Mouse (Mus musculus): ENCODE results near the gene Sorbs1. TPM values are rescaled to one million over a fixed set of nuclear protein-coding genes. Genes with fewer than 3 reads are reported as not detected.

Gene Sorbs1
- polyA plus RNA-seq, 1 experiment, result 431 TPM

DNA sequence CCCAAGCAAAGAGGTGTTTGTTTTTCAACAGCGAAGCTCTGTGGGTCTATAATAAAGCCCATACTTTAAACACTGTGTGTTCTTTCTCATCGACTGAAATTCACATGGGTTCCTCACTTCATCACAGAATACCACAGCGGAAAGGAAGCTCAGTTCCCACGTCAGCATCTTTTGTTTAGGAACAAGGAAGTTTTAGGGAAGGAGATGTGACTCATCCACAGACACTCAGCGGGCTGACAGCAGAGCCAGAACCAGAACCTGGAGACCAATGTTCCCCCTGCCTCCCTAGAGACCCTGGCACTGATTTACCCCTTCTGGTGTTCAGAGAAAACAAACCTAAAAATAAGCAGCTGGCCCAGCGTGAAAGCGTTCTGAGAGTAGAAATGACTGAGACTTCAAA, 208.1 kb downstream of the Sorbs1 start:
- no peak overlapping the region for H3K4me3 ChIP-seq (ENCODE audit: insufficient read depth, low read depth, low read length)
- peak overlapping the region; percentile 68 for H3K27ac ChIP-seq (replicated peaks; ENCODE audit: low read depth, low read length)
- peaks cover 15% of the 10 kb centered on the region for H3K4me1 ChIP-seq (ENCODE audit: control insufficient read depth, insufficient read depth, insufficient read length, low read length)

DNA sequence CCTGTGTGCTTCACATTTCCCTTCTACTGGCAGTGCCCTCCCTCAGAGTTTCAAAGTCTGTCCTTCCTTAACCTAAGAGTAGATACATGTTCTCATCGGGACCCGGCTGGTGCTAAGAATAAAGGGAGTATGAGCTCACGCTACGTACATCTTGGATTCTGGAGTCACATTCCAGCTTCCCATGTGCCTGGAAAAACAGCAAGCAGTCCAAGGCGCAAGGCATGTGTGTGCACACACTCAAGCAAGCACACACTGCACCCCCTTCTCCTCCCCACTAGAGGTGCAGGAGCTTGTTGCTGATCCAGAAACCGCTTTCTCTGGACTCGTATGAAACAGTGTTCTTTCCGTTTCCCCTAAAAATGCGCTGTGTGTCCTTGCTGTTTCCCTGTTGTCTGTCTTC, 210.7 kb downstream of the Sorbs1 start:
- Histone ChIP-seq H3K4me3 (ENCODE audit: insufficient read depth, low read depth, low read length) (no peak overlapping the region), H3K27ac (replicated peaks; ENCODE audit: low read depth, low read length) (peak overlapping the region; percentile 6; the same call in 1 of the 2 replicates), H3K4me1 (ENCODE audit: control insufficient read depth, insufficient read depth, insufficient read length, low read length) (peaks cover 9% of the 10 kb centered on the region)

DNA sequence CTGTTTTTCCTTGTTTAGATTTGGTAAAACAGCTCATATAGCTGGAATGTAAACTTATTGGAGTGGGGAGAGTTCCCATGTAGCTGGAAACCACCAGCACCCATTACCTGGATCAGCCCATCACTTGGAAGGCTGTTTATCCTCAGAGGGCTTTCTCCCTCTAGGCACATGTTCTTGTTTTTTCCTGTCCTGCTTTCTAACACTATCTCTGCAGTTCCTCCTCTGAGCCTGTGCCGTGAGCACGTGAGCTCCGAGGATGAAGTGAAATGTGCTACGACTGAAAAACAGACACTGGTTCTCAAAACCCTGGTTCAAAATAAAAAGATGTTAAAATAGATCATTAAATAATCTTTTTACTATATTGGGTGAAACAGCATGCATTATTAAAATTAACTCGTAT, 211.1 kb downstream of the Sorbs1 start:
- Histone ChIP-seq H3K4me3 (ENCODE audit: insufficient read depth, low read depth, low read length) (no peak overlapping the region), H3K27ac (replicated peaks; ENCODE audit: low read depth, low read length) (no peak overlapping the region), H3K4me1 (ENCODE audit: control insufficient read depth, insufficient read depth, insufficient read length, low read length) (peaks cover 9% of the 10 kb centered on the region)

- 0 out of 2 replicates have a peak, but pooled peaks cover 2% of the 10 kb centered on the region for H3K4me1 ChIP-seq (ENCODE audit: control insufficient read depth, insufficient read depth, insufficient read length, low read length)
- no peak overlapping the region for H3K27ac ChIP-seq (replicated peaks; ENCODE audit: low read depth, low read length)
- H3K4me3 ChIP-seq (ENCODE audit: insufficient read depth, low read depth, low read length), result no peak overlapping the region
Observed at GRCm38 (mm10) chr19:40299983-40300759, 213.4 kb downstream of the Sorbs1 start.

- H3K4me3 ChIP-seq (ENCODE audit: insufficient read depth, low read depth, low read length), result no peak overlapping the region
- 0 out of 2 replicates have a peak, but pooled peaks cover 2% of the 10 kb centered on the region for H3K4me1 ChIP-seq (ENCODE audit: control insufficient read depth, insufficient read depth, insufficient read length, low read length)
- peak overlapping the region; percentile 59 for H3K27ac ChIP-seq (replicated peaks; ENCODE audit: low read depth, low read length)
Observed at GRCm38 (mm10) chr19:40299182-40299581, 214.4 kb downstream of the Sorbs1 start.

DNA sequence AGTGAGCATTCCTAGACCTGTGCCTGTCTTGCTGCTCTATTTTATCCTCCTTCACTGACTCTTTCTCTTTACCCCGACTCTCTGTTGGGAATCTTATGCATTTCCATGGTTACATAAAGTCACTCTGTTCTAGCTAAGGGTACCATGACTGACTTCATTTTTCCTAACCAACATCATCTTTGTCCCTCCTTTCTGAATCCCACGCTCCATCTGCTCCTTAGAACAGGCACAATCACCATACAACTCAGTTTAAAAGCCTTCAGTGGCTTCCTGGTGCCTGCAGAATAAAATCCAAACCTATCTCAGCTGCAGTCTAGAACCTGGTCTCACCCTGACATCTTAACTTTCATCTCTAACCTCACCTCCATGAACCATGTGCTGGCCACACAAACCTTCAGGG, 215.0 kb downstream of the Sorbs1 start:
- Histone ChIP-seq H3K27ac (replicated peaks; ENCODE audit: low read depth, low read length) (0 out of 2 replicates have a peak overlapping the region, but pooled peaks have one; percentile 59), H3K4me1 (ENCODE audit: control insufficient read depth, insufficient read depth, insufficient read length, low read length) (0 out of 2 replicates have a peak, but pooled peaks cover 2% of the 10 kb centered on the region), H3K4me3 (ENCODE audit: insufficient read depth, low read depth, low read length) (no peak overlapping the region)

- Histone ChIP-seq H3K4me1 (ENCODE audit: control insufficient read depth, insufficient read depth, insufficient read length, low read length) (0 out of 2 replicates have a peak, but pooled peaks cover 2% of the 10 kb centered on the region), H3K27ac (replicated peaks; ENCODE audit: low read depth, low read length) (0 out of 2 replicates have a peak overlapping the region, but pooled peaks have one; percentile 18), H3K4me3 (ENCODE audit: insufficient read depth, low read depth, low read length) (no peak overlapping the region)
Observed at GRCm38 (mm10) chr19:40297798-40298144, 215.8 kb downstream of the Sorbs1 start.

- H3K4me1 ChIP-seq (ENCODE audit: control insufficient read depth, insufficient read depth, insufficient read length, low read length), result 0 out of 2 replicates have a peak, but pooled peaks cover 2% of the 10 kb centered on the region
- 0 out of 2 replicates have a peak overlapping the region, but pooled peaks have one; percentile 18 for H3K27ac ChIP-seq (replicated peaks; ENCODE audit: low read depth, low read length)
- H3K4me3 ChIP-seq (ENCODE audit: insufficient read depth, low read depth, low read length), result no peak overlapping the region
Observed at GRCm38 (mm10) chr19:40297078-40297797, 216.3 kb downstream of the Sorbs1 start.

GRCm38 (mm10) chr19:40294231-40294630, 219.3 kb downstream of the Sorbs1 start:
- no peak overlapping the region for H3K4me3 ChIP-seq (ENCODE audit: insufficient read depth, low read depth, low read length)
- H3K27ac ChIP-seq (replicated peaks; ENCODE audit: low read depth, low read length), result no peak overlapping the region
- H3K4me1 ChIP-seq (ENCODE audit: control insufficient read depth, insufficient read depth, insufficient read length, low read length), result 0 out of 2 replicates have a peak, but pooled peaks cover under 1% of the 10 kb centered on the region

DNA sequence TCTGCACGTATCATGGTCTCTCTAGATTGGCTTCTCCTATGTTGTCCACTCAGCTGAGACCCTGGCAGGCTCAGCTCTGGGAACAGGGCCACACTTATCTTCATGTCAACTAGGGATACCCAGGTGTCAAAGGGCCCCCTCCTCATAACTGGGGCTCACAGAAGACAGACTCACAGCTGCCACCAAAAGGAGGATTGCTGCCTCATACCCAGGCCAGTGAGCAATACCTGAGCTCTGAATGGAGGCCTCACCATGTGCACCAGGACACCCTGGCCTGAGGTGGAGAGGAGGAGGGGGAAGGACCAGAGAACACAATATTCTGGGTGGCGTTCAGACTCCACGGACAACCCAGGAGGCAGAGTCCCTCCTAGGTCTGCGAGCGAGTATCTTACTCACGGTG, 219.8 kb downstream of the Sorbs1 start:
- Histone ChIP-seq H3K4me1 (ENCODE audit: control insufficient read depth, insufficient read depth, insufficient read length, low read length) (no peaks in the 10 kb centered on the region), H3K4me3 (ENCODE audit: insufficient read depth, low read depth, low read length) (no peak overlapping the region), H3K27ac (replicated peaks; ENCODE audit: low read depth, low read length) (no peak overlapping the region)

- Histone ChIP-seq H3K4me3 (ENCODE audit: insufficient read depth, low read depth, low read length) (no peak overlapping the region), H3K27ac (replicated peaks; ENCODE audit: low read depth, low read length) (no peak overlapping the region), H3K4me1 (ENCODE audit: control insufficient read depth, insufficient read depth, insufficient read length, low read length) (no peaks in the 10 kb centered on the region)
Observed at GRCm38 (mm10) chr19:40290099-40290724, 223.4 kb downstream of the Sorbs1 start.

GRCm38 (mm10) chr19:40288415-40288814, 225.2 kb downstream of the Sorbs1 start:
- Histone ChIP-seq H3K27ac (replicated peaks; ENCODE audit: low read depth, low read length) (no peak overlapping the region), H3K4me1 (ENCODE audit: control insufficient read depth, insufficient read depth, insufficient read length, low read length) (no peaks in the 10 kb centered on the region)

GRCm38 (mm10) chr19:40284704-40285103, 228.9 kb downstream of the Sorbs1 start:
- Histone ChIP-seq H3K4me3 (ENCODE audit: insufficient read depth, low read depth, low read length) (no peak overlapping the region), H3K4me1 (ENCODE audit: control insufficient read depth, insufficient read depth, insufficient read length, low read length) (no peaks in the 10 kb centered on the region), H3K27ac (replicated peaks; ENCODE audit: low read depth, low read length) (no peak overlapping the region)

More at GRCm38 (mm10) chr19:40288415-40288814, 225.2 kb downstream of the Sorbs1 start:
- H3K4me3 ChIP-seq (ENCODE audit: insufficient read depth, low read depth, low read length), result no peak overlapping the region

DNA sequence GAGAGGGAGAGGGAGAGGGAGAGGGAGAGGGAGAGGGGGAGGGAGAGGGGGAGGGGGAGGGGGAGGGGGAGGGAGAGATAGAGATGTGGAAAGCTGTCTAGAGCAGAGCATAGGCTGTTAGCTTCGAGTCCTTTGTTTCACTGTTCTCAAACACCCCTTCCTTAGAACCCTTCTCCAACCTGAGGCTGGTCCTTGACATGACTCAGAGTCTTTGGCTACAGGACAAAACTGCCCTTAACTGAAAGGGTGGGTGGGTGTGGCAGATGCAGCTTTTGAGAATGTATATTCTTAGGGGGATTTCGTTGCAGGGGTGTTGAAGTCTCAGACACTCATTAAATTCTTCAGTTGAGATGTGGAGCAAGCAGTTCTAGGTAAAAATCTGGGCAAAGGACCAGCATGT, 230.2 kb downstream of the Sorbs1 start:
- H3K4me1 ChIP-seq (ENCODE audit: control insufficient read depth, insufficient read depth, insufficient read length, low read length), result no peaks in the 10 kb centered on the region
- H3K27ac ChIP-seq (replicated peaks; ENCODE audit: low read depth, low read length), result no peak overlapping the region
- no peak overlapping the region for H3K4me3 ChIP-seq (ENCODE audit: insufficient read depth, low read depth, low read length)

- no peaks in the 10 kb centered on the region for H3K4me1 ChIP-seq (ENCODE audit: control insufficient read depth, insufficient read depth, insufficient read length, low read length)
- peak overlapping the region; percentile 39; the same call in 1 of the 2 replicates for H3K27ac ChIP-seq (replicated peaks; ENCODE audit: low read depth, low read length)
- H3K4me3 ChIP-seq (ENCODE audit: insufficient read depth, low read depth, low read length), result no peak overlapping the region
Observed at GRCm38 (mm10) chr19:40278372-40279023, 235.1 kb downstream of the Sorbs1 start.
